Mouse (Mus musculus) spleen, adult 2 months (tissue): ENCODE data around the gene Gpx8.

Experiments used
- CTCF ChIP-seq: fragments of 200-500 bp; IDR thresholded peaks from 2 replicates; pipeline ENCODE4 v1.5.1; 2011; ENCODE audit warnings: mild to moderate bottlenecking, inconsistent platforms; ENCODE audit not compliant: insufficient read depth, insufficient read length, insufficient replicate concordance; ENCODE audit errors: extremely low read depth
- POLR2A ChIP-seq: fragments of 200-500 bp; IDR thresholded peaks from 2 replicates; pipeline ENCODE4 v1.6.1; 2011; ENCODE audit warnings: low read depth, low read length, inconsistent platforms

DNA sequence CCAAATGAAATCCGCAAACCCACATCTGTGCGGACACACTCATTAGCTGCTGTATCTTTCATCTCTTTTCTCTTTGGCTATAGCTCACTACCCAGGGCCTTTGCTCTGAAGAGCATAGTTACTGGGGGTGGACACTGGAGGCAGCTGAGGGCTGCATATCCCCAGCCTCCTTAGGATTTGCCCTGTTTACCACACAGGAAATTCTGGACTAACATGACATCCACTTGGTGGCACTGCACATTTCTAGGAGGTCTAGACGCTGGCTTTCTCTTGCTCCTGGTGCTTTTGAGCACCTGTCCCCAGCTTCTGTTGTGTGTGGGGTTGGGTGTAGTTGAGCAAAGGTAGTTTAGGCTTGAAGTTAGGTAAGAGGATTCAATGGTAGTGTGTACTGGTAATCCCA lies 1.4 kb upstream of the Gpx8 start:
- TF ChIP-seq POLR2A (no peak), CTCF (no peak)
